Mouse (Mus musculus) activated CD4-positive, CD25-positive, alpha-beta regulatory T cell, adult 4 months (primary cell): ENCODE results near the gene Usp39. TPM values are rescaled to one million over a fixed set of nuclear protein-coding genes. Genes with fewer than 3 reads are reported as not detected.
A peak's percentile ranks its signal among the peaks of the same experiment; 100 is the strongest.

Experiments used
- ATAC-seq: one replicate; pipeline ENCODE4 v1.8.0; 2017
- polyA plus RNA-seq, 2 experiments: library from polyadenylated mRNA; unstranded; fragments of 100-300 nt; shearing (Covaris generic); gene quantifications; one replicate each; pipeline ENCODE4 v1.2.1; 2017

The Usp39 gene
- polyA plus RNA-seq, 2 experiments from 2014 or later, result 21.3 to 26.5 TPM

DNA sequence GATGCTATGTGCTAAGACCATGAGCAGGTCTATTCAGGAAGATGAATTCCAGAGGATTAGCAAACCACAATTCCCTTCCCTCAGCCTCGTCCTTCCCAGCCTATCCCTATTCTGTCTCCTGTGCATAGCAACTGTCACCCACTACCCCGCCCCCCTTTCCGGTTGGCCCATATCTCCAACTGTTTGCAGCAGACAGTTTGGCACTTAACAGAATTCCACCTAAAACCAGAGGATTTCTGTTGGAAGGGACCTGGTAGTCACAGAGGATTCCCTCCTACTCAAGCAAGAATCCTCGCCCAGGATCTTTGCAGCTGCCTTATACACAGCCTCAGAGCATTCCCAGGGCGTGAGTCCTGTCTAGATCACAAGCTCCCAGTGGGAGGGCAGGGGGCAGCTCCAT is 26.2 kb upstream of the Usp39 start:
- ATAC-seq, result no peak

DNA sequence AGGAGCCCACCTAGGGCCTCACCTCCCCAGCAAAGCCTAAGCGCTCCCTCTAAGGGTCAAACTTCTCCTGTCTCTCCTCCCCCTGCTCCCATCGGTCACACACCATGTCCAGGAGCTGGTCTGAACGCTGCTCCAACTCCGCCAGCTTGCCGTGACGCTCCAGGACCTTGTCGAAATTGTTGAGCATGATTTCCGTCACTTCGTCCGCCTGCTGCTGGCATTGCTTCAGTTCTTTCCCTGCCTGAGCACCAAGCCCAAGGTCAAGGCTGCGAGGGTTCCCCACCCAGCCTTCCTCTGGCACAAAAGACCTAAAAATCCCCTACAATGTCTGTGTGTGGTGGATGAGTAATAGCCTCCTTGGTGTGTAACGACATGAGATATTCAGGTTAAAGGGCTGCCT is 25.1 kb upstream of the Usp39 start:
- ATAC-seq, result no peak

DNA sequence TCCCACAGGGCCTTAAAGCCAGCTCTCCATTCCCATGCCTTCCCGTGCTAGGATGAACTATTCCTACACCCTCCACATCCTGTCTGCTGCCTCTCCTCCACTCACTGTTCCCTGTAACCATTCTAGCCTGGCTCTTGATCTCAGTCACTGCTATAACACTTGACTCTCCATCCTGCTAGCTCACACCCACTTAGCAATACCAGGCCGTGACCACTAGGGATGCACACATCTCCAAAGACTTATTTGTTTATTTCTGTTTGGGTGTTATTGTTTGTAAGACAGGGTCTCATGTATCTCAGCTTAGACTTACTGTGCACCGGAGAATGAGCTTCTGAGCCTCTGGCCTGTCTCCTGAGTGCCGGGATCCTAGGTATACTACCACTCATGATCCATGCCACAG is 24.6 kb upstream of the Usp39 start:
- no peak for ATAC-seq

DNA sequence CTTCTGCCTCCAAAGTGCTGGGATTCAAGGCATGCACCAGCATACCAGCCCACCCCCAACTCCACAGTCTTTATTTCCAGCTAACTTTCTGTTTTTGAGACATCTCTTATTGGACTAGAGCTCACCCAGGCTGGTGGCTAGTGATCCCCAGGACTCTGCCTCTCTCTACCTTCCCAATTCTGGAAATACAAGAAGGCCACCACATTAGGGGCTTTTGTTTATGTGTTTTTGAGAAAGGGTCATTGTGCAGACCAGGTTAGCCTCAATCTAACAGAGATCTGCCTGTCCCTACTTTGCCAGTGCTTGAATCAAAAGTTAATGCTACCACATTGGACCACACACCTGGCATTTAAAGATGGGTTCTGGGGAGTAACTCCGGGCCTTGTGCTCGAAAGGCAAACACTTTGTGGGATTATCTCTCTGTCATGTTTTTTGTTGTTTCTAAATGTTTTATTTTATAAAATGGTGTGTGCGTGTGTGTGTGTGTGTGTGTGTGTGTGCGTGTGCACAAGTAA is 22.5 kb upstream of the Usp39 start:
- ATAC-seq, result no peak

DNA sequence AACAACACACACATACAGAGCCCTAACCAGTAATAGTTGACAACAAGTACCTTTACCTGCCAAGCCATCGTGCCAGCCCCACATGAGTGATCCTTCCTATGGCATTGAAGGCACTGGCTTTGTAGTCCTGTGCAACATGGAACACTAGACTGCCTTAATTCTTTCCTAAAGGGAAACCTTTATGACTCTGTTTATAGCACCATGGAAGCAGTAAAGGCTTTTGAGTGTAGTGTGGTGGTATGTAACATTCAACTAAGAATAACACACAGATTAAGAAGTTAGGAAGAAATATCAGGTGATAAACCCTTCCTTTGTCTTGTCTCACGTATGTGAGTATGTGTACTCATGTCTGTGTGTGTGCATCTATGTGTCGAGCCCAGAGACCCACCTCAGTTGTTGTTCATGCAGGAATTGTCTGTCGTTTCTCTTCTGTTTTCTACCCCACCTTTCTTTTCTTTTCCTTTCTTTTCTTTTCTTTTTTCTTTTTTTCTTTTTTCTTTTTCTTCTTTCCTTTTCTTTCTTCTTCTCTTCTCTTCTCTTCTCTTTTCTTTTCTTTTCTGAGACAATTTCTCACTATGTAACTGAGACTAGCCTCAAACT is 22.0 kb upstream of the Usp39 start, which contains the start of gene Rnf181:
Rnf181 (minus strand) TSS at position 113 of the 600 bp plus-strand sequence.
- no peak for ATAC-seq

DNA sequence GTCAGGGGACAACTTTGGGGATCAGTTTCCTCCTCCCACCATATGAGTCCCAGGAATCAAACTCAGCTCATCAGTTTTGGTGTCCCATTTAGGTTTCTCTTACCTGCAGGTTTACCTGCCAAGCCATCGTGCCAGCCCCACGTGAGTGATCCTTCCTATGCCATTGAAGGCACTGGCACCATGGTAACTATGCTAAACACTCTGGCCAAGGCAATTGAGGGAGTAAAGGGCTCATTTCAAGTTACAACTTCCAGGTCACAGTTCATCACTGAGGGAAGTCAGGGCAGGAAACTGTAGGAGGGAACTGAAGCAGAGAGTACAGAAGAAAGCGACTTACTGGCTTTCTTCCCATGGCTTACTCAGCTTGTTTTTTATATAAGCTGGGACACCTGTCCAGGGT is 21.3 kb upstream of the Usp39 start:
- no peak for ATAC-seq

DNA sequence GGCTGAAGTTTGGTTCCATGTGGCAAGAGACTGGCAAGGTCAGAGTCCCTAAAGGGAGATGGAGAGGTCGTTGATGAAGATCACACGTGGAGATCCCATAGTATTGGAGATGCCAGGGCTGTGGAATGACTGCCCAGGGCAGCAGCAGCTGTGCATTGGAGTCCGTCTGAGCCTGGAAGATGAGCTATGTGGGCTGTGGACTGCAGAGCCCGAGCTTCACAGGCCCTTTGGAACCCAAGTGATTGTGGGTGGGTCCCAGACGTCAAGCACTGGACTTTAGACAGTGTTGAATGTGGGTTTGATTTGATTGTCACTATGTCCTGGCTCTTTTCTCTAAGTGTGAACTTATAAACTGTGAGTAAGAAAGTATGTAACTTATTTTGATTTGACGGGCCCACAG is 20.0 kb upstream of the Usp39 start:
- no peak for ATAC-seq

DNA sequence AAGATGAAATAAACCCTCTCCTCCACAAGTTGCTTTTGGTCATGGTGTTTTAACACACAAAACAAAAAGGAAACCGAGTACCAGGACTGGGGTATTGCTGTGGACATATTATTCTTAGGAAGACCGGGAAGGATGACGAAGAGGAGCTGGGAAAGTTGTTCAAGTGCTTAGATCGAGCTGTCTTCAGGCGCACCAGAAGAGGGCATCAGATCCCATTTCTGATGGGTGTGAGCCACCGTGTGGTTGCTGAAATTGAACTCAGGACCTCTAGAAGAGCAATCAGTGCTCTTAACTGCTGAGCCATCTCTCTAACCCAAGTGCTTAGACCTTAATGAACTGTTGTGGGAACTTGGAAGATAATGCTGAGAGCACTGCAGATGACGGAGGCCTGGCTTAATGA is 19.0 kb upstream of the Usp39 start:
- ATAC-seq, result no peak

DNA sequence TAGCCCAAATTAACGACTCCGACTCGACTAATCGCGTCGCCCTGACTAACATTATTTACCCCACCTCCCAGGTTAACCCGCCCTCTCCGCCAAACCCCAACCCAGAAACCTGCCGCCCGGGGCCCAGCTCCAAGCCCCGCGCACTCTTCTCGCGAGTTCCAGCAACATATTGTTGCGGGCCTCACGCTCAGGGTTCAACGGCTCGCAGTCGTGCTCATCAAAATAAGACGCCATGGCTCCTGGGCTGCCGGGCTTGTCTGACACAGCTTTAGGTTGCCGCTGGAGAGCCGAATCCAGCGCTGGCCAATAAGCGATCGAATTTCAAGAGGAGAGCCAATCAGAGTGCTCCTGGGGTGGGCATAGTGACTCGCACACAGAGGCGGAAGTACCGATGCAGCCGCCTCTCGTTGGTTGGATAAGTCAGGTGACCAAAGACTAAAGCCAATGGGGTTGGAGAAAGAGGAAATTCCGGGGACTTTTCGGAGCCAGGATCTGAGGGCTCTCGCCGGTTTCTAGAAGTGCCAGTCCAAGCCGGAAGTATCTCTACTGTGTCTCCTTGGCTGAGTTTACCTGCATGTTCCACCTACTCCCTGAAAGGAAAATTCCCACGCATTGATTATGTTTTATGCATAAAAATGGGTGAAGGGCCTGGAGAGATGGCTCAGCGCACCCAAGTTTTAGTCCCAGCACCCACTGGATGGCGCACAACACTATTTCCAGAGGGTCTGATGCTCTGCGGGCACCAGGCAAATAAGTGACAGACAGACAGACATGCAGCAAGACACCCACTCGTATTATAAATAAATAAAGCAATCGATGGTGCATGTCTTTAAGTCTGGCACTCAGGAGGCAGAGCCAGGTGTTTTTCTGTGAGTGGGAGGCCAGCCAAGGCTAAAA is 17.4 kb upstream of the Usp39 start:
- ATAC-seq, result peak; percentile 99

DNA sequence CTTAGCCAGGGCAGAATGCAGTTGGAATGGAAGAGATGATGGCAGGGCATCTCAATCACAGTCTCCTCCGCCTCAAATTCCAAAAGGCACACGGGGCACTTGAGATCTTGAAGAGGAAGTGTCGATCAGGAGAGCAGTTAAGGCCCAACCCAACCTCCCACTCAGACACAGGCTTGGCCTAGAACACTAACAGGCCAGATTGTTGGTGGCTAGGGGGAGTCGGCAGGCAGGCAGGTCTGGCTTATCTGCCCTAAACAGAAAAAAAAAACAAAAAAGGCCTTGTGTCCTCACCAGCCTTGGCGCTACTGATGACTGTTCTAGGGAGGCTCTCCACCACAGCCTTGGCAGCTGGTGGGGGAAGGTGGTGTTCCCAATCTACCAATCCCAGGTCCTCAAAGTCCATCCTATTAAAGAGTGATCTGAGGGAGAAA is 16.2 kb upstream of the Usp39 start:
- no peak for ATAC-seq

DNA sequence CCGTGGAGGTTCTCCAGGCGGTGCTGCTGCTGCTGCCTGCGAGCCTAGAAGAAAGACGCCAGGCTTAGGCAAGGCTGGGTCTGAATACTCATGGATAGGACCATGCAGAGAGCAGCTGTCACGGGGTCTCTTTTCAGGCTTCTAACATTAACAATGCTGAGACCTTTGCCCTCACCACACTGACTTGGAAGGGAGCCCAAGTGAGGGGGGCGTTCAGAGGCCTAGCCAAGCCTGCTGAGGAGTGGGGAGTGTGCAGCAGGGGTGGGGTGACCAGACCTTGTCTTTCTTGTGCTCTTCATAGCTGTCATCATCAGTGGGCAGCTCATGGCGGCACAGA is 15.6 kb upstream of the Usp39 start:
- no peak for ATAC-seq

DNA sequence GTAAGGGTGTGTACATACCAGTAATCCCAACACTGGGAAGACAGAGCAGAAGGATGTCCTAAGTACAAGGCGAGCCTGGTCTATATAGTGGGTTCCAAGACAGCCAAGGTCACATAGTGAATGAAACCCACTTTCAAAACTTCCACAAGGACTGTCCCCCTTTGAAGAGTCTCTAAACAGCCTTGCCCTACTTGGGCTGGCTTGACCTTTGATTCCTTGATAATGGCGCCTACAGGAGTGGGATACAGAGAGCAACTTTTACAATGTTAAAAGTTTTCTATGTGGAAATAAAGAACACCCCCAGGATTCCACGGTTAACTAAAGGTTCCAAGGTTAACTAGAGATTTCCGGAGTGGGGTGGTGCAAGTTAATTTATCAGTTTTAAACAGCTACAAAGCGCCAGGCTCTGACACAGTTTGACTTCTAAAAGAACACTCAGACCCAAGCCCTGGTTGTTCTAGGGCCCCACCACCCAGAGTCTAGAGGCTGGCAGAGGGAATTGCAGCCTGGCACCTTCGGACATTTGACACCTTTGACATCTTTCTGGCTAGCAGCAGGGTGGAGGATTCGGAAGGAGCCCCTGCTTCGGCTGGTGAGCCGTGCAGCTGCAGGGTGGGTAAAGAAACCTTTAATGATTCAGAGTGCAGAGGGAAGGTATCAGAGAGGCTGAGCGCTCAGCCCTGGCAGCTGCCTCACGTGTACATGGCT is 15.1 kb upstream of the Usp39 start:
- ATAC-seq, result no peak

DNA sequence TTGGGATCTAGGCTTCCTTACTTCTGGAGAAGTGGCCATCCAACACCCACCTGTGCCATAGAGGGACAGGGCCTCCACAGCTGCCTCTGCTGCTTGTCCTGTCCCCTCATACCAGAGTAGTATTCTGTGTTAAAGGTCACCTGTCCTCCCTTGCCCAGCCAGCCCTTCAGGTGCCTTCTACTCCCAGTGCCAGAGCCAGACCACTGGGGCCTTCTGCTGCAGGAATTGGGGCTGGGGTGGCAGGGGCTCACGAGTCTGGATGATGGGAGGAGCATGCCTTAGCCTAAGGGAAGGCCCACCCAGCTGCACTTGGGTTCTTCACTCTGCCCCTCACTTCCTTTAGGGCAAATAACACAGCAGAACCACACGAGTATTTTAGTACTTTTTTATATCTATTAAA is 14.4 kb upstream of the Usp39 start:
- no peak for ATAC-seq

DNA sequence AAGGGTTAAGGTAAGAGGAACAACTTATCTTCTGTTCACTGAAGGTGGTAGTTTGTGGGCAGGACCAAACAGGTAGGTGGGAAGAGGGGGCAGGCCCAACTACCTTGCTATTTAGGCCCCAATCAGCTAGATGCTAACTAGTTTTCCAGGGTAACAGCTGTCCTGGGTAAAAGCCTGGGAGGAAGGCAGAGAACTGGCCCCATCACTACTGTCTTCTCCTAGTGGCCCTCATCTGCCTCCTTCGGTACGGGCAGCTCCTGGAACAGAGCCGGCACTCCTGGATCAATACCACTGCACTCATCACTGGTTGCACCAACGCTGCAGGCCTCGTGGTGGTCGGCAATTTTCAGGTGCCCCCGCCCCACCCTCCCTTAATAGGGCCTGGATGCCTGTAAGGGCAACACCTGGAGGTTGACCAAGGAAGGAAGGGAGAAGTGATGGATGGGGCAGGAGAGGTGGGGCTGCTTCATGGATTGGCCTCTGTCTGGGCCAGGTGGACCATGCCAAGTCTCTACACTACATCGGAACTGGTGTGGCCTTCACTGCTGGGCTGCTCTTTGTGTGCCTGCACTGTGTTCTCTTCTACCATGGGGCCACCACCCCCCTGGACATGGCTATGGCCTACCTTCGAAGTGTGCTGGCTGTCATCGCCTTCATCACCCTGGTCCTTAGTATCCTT is 13.2 kb upstream of the Usp39 start:
- ATAC-seq, result no peak

DNA sequence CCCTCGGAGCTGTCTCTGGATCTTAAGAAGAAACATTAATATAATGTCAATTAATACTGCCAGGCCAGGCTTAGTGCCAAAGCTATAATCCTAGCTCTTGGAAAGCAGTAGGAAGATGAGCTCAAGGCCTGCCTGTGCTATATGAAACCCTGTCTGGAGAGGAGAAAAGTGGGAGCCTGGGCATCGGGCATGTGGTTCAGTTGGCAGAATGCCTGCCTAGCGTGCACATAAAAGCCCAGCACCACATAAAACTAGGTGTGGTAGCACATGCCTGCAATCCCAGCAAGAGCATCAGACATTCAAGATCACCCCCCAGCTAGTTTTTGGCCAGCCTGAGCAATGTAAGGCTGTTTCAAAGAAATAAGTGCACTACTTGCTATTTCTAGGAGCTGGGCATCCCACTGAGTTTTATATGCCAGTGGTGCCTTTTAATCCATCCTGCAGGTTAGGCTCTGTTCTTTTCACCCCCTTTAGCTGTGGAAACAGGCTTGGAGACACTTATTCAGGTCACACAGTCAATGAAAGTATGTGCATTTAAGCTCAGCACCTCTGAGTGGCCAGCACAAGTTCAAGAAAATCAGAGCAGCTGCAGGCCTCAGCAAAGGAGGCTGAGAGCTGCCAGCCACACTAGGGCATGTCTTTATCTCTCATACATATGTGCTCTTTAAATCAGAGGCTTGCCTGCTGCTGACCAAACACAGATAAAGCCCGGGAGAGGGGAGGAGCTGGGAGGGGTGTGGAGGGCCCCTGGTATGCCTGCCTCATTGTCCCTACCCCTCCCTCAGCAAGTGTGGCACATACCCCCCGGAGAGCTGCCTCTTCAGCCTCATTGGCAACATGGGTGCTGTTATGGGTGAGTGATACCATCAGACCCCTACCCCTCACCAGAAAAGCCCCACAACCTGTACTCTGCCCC is 12.4 kb upstream of the Usp39 start:
- ATAC-seq, result no peak

DNA sequence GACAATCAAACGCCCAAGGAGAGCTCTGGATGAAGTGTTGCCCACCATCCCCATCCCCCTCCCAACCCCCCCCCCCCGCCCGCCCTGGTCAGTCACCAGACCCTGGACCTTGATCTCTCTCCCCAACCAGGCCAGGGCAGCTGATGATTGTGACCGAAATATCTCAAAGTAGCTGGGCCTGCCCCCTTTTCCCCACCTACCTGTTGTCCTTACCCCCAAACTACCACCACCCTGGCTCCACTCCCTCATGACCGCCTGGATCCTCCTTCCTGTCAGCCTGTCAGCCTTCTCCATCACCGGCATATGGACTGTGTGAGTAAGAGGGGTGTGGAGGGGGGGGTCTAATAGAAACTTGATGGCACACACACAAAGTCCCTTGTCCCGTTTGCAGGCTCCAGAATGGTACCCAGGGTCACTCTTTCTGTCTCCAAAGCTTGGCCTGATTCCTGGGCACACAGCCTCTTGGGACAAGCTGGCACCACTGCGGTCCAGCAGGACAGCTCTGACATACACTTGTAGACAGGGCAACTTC is 11.1 kb upstream of the Usp39 start:
- no peak for ATAC-seq

DNA sequence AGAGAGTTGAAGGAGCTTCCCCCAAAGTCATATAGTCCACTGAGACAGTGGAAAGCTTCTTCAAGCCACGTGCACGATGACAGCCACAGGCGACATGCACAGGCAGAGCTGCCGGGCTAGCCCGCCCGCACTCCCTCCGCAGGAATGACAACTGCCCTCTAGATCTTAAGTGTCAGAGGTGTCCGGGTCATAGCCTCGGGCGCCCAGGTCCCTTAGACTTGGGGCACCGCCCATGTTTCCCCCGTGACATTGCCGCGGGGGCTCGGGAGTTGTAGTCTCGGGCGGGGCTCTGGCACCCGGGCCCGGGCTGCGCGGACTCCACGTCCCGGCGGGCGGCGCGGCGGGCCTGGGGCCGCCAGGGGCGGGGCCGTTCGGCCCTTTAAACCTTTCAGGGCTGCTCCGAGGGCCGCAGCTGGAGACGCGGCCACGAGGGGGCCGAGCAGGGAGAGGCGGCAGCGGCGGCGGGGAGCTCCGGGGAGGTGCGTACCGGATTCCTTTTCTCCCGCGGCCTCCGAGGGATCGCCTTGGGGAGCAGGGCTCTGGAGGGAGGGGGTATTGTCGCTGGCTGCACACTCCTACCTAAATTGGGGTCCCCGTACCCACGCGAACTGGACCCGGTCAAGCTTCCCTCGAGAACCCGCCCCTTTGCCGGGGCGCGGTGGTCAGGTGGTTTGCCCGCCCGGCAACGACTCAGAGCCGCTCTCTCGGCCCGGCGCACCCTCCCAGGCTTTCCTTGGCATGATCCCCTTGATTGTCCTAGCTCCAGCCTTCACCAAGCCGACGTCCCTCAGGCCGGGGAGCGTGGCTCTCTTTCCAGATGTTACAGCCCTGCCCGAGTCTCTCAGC is 10.3 kb upstream of the Usp39 start, which contains the start of gene Tmem150a:
Tmem150a (plus strand) TSS at position 382 of the 846 bp plus-strand sequence.
- peak; percentile 53 for ATAC-seq

DNA sequence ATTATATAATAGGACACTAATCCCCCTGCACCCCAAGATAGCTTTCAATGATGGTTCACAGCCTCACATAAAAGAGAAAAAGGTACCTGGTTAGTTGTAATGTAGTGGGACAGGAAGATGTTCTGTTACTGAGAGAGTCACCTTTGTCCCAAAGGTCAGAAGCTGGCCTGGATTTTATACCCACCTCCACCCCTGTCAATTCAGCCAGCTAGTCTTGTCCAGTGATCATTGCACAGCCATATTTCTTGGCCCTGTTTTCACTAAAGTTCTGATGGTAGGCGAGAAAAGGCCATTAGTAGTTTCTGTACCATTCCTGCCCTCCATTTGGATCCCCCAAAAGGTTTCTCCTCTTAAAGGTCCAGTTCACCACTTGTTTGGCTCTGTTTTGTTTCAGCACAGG is 9.0 kb upstream of the Usp39 start:
- no peak for ATAC-seq

DNA sequence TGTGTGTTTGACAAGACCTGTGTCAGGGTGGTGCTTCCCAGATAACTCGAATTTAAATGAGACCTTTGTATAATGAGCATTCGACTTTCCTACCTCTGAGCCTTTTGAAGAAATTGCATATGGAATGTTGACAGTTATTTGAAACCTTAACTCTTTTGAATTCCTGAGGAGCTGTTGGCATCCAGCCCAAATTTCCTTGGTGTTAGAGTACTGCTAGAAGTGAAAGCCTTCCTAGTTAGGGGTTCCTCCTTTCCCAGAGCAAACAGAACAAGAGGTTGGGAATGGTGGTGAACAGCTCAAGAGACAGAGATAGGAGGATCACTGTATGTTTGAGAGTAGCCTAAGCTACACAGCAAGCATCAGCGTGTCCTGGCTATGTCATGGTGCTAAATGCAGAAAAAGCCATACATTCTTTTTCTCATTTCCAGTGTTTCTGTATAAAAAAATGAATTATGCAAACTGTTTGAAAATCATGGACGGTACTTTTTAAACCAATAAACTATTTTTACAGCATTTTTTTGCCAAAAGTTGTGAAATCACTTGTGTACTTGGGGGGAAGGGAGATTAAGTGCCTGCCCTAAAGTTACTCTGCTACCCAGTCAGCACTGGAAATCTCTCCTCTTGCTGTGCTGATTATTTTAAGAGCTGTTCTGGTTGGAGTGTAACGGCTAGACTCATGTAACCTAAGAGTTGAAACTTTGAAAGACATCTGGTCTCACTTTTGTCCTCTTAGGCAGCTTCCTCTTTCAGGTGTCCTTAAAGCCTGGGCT is 7.8 kb upstream of the Usp39 start:
- no peak for ATAC-seq

DNA sequence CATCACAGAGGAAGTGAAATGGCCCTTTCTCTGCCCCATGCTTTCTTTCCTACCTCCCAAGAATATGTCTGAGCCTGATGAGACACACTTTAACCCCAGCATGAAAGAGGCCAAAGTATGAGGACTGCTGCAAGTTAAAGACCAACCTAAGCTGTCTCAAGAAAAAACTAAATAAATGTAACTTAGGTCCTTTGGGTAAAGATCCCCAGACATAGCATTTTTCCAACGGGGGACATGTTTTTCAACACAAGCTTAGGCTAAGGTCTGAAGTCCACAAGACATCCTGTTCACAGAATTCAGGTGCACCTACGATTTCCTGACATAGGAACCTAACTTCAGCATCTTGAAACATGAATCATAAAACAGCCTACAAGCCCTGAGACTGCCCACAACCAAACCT is 5.2 kb upstream of the Usp39 start:
- ATAC-seq, result no peak
